Mouse (Mus musculus): Measurements from ENCODE around the gene Grasp.

GRCm38 (mm10) chr15:101190762-101191150 lies 33.2 kb upstream of the Grasp start:
- no peak for TF ChIP-seq CTCF (IDR thresholded peaks at IDR 0.05; ENCODE audit: low read depth, low read length)
- no peak for TF ChIP-seq GATA1 (IDR thresholded peaks at IDR 0.05; ENCODE audit: borderline replicate concordance, low read length)
- TF ChIP-seq TAL1 (conservative IDR thresholded peaks at IDR 0.05; ENCODE audit: low read depth, low read length) = no peak
- TF ChIP-seq GATA2 (IDR thresholded peaks at IDR 0.05; ENCODE audit: borderline replicate concordance, low read depth, low read length) = no peak
- no peak for TF ChIP-seq POLR2AphosphoS5 (IDR thresholded peaks at IDR 0.05; ENCODE audit: insufficient replicate concordance, low read depth, low read length)
